In the genomic region with DNA sequence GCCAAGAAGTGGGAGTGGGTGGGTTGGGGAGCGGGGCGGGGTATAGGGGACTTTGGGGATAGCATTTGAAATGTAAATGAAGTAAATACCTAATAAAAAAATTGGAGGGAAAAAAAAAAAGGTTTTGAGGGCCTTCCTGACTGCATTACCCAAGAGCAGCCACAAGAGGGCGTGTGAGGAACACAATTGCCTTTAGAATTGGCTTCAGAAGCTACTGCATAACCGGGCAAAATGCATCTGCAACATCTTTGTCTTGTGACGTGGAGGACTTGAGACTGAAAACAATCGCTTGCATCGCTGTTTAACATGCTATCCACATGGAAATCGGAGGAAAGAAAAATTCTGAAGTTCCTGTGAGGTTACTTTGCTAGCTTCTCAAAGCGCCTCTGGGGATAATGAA, we compare ENCODE assay signal across 8 mouse cellular contexts.
DNase-seq lines count a peak whose midpoint lies in the region; ATAC-seq lines count a peak whose summit lies in the region.

No protein-coding gene starts in this region.

- peak; percentile 10 for DNase-seq in gastrocnemius, postnatal 14 days
- no peak for DNase-seq in gastrocnemius, postnatal 36 days
- DNase-seq in ZHBTc4 (ENCODE audit: low read depth, low spot score), result peak; percentile 75
- DNase-seq in embryo, embryonic 9.5 days (ENCODE audit: extremely low spot score), result peak; percentile 63
- peak; percentile 58 to 70 for DNase-seq in left cerebral cortex, postnatal 10 days (ENCODE audit: extremely low spot score in 1 of 2, low spot score in 2 of 2)
- peak; percentile 72 for DNase-seq in neural tube, embryonic 10.5 days (ENCODE audit: extremely low spot score, low spot score)

- H3K4me1 ChIP-seq in hindbrain, embryonic 16.5 days (ENCODE audit: control insufficient read depth, insufficient read depth, low read depth, low read length), result no peaks in the 10 kb centered on the region

- H3K4me3 ChIP-seq in hindbrain, embryonic 16.5 days (ENCODE audit: low read length), result peak overlapping the region; percentile 31

- peak overlapping the region; percentile 67 for H3K27ac ChIP-seq in hindbrain, embryonic 16.5 days (ENCODE audit: low read depth, low read length)

- no peaks in the 10 kb centered on the region for H3K36me3 ChIP-seq in hindbrain, embryonic 16.5 days (ENCODE audit: control insufficient read depth, insufficient read depth, low read length)

- no peaks in the 10 kb centered on the region for H3K9me3 ChIP-seq in hindbrain, embryonic 16.5 days (ENCODE audit: control insufficient read depth, low read length)

- intact Hi-C loops in gastrocnemius, postnatal 14 days (cut with DNase I; ENCODE audit: low total_unique reads), result loop anchor here (10.0 kb wide), 1 partner anchor 1358 kb away; no protein-coding TSS in a partner anchor
- intact Hi-C loops in gastrocnemius, postnatal 36 days (cut with DNase I), result no loop called here
- intact Hi-C loops in left cerebral cortex, postnatal 10 days (cut with DNase I), result loop anchor here (2.0 to 5.0 kb wide), 2 partner anchors 346 to 1358 kb away; no protein-coding TSS in a partner anchor

- peak overlapping the region; percentile 47; the same call in 1 of the 2 replicates for H3K9ac ChIP-seq in hindbrain, embryonic 16.5 days (ENCODE audit: low read depth, low read length)

- H3K27me3 ChIP-seq in hindbrain, embryonic 16.5 days (replicated peaks; ENCODE audit: control insufficient read depth, insufficient read depth, low read length), result no peaks in the 10 kb centered on the region

- peak overlapping the region; percentile 55 for H3K4me2 ChIP-seq in hindbrain, embryonic 16.5 days (ENCODE audit: low read length)

- WGBS in hindbrain, embryonic 16.5 days, result 9% methylated on average over 9 of the region's 9 CpGs

- peak; percentile 93 for ATAC-seq in hindbrain, embryonic 16.5 days
- no peak for ATAC-seq in erythroblast, adult 5-6 weeks (replicated peaks; ENCODE audit: low FRiP score, poor library complexity, severe bottlenecking)

Comparison
In these comparisons a context has a peak if more than half of its experiments do, and no peak if none do; other contexts are left out.
1. DNase-seq: peak in gastrocnemius, postnatal 14 days (single experiment), ZHBTc4 (single experiment), embryo, embryonic 9.5 days (single experiment), left cerebral cortex, postnatal 10 days (2 of 2) and neural tube, embryonic 10.5 days (single experiment); none in gastrocnemius, postnatal 36 days (0 of 2).